Mouse (Mus musculus) mouse embryonic stem cell (cell line): ENCODE data around the gene Commd1.

Experiments used
- in situ Hi-C, 2 experiments: fragments of 300-500 bp; cut with MboI; formaldehyde crosslinking; loops; 1 replicate in 1 of 2; 3 replicates in 1 of 2; pipeline ENCODE4 v1.14.3; 2019 to 2020; ENCODE audit warnings: low sequenced_read_pairs in 2 of 2, low pct_unique_long_range_greater_than_20kb in 1 of 2, mixed read lengths in 1 of 2; ENCODE audit not compliant: unreplicated experiment in 1 of 2

Gene Commd1

GRCm38 (mm10) chr11:22995461-22995860 is 13.3 kb upstream of the Commd1 start:
- in situ Hi-C loops: loop anchor here in 1 of 2 experiments (10.0 kb wide), 1 partner anchor 489 kb away; no protein-coding TSS in a partner anchor

GRCm38 (mm10) chr11:22994271-22994670 is 12.1 kb upstream of the Commd1 start:
- in situ Hi-C loops: loop anchor here in 1 of 2 experiments (10.0 kb wide), 1 partner anchor 491 kb away; no protein-coding TSS in a partner anchor

GRCm38 (mm10) chr11:22991218-22991835 is 9.1 kb upstream of the Commd1 start:
- in situ Hi-C loops: loop anchor here in 1 of 2 experiments (10.0 kb wide), 1 partner anchor 493 kb away; no protein-coding TSS in a partner anchor

GRCm38 (mm10) chr11:22990393-22991126 is 8.4 kb upstream of the Commd1 start, which contains the start of gene Cct4:
Gene Cct4 (plus strand): TSS chr11:22990519.
- in situ Hi-C loops: loop anchor here in 1 of 2 experiments (10.0 kb wide), 1 partner anchor 494 kb away; no protein-coding TSS in a partner anchor

- in situ Hi-C loops: loop anchor here in 1 of 2 experiments (10.0 kb wide), 1 partner anchor 495 kb away; no protein-coding TSS in a partner anchor
Observed at GRCm38 (mm10) chr11:22989786-22990185, 7.6 kb upstream of the Commd1 start.

GRCm38 (mm10) chr11:22987357-22987756 is 5.2 kb upstream of the Commd1 start:
- in situ Hi-C loops: no loop called here

GRCm38 (mm10) chr11:22985510-22985909 is 3.3 kb upstream of the Commd1 start:
- in situ Hi-C loops: no loop called here

- in situ Hi-C loops: no loop called here
Observed at GRCm38 (mm10) chr11:22982846-22983245, 664 bp upstream of the Commd1 start.

- in situ Hi-C loops: no loop called here
Observed at GRCm38 (mm10) chr11:22981543-22981950, 635 bp downstream of the Commd1 start.

GRCm38 (mm10) chr11:22981041-22981440 is 1.1 kb downstream of the Commd1 start:
- in situ Hi-C loops: no loop called here

- in situ Hi-C loops: no loop called here
Observed at GRCm38 (mm10) chr11:22979221-22979620, 3.0 kb downstream of the Commd1 start.

GRCm38 (mm10) chr11:22978711-22979110 is 3.5 kb downstream of the Commd1 start:
- in situ Hi-C loops: no loop called here

- in situ Hi-C loops: no loop called here
Observed at GRCm38 (mm10) chr11:22978215-22978614, 4.0 kb downstream of the Commd1 start.

- in situ Hi-C loops: loop anchor here in 1 of 2 experiments (25.0 kb wide), 1 partner anchor 461 kb away; the partner anchor contains the start of gene Tmem17
Observed at GRCm38 (mm10) chr11:22973599-22973998, 8.6 kb downstream of the Commd1 start.

GRCm38 (mm10) chr11:22972746-22973526 is 9.2 kb downstream of the Commd1 start:
- in situ Hi-C loops: loop anchor here in 1 of 2 experiments (25.0 kb wide), 1 partner anchor 461 kb away; the partner anchor contains the start of gene Tmem17

GRCm38 (mm10) chr11:22971835-22972709 is 10.1 kb downstream of the Commd1 start, which contains the start of gene Zrsr1:
Gene Zrsr1 (plus strand): TSS chr11:22972005.
- in situ Hi-C loops: loop anchor here in 1 of 2 experiments (25.0 kb wide), 1 partner anchor 460 kb away; the partner anchor contains the start of gene Tmem17

GRCm38 (mm10) chr11:22970546-22970945 is 11.6 kb downstream of the Commd1 start:
- in situ Hi-C loops: loop anchor here in 1 of 2 experiments (25.0 kb wide), 1 partner anchor 458 kb away; the partner anchor contains the start of gene Tmem17
